Mouse (Mus musculus): ENCODE data around the gene 4930469K13Rik. TPM values are rescaled to one million over a fixed set of nuclear protein-coding genes. Genes with fewer than 3 reads are reported as not detected.
A peak's percentile ranks its signal among the peaks of the same experiment; 100 is the strongest.

Gene 4930469K13Rik
- total and polyA plus RNA-seq, 3 experiments = 0.23 to 0.29 TPM; not detected in 1

DNA sequence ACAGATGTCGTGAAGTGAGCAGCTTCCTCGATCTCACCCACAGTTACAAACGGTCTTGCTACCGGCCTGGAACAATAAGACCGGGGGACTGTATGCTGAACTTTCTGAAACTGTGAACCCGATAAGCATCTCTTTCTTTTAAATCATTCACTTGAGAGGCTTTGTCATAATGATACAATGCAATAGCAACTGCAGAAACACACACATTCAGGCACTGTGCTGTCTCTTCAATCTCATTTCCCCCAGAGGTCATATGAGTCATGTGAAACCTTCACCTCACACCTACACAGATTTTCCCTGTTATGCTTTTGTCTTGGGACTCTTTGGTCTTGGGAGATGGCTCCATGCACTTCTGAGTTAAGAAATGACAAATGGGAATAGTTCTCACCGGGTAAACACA, 13.6 kb upstream of the 4930469K13Rik start:
- no peak for TF ChIP-seq POLR2A (IDR thresholded peaks at IDR 0.05; ENCODE audit: control insufficient read depth in 1 of 2, insufficient read depth in 1 of 2, low read depth in 1 of 2, low read length in 2 of 2, poor library complexity in 1 of 2)
- Histone ChIP-seq H3K36me3 (ENCODE audit: control insufficient read depth in 1 of 2, insufficient read depth in 2 of 2, low read length in 2 of 2) (peaks cover 0 to 27% of the 10 kb centered on the region in 2 experiments; a peak in 2 of 4 replicates), H3K27me3 (ENCODE audit: control insufficient read depth in 1 of 2, insufficient read depth in 2 of 2, low read length in 2 of 2) (no peaks in the 10 kb centered on the region), H3K4me1 (ENCODE audit: control insufficient read depth in 1 of 2, insufficient read depth in 2 of 2, low read length in 2 of 2) (peaks cover 23 to 25% of the 10 kb centered on the region in 2 experiments), H3K27ac (ENCODE audit: control insufficient read depth, low read depth, low read length) (no peak overlapping the region), H3K4me3 (ENCODE audit: control insufficient read depth in 1 of 2, insufficient read depth in 1 of 2, low read depth in 2 of 2, low read length in 2 of 2) (no peak overlapping the region), H3K9ac (ENCODE audit: control insufficient read depth, low read depth, low read length, poor library complexity, severe bottlenecking) (no peak overlapping the region), H3K79me2 (ENCODE audit: control insufficient read depth, insufficient read depth, low read length, poor library complexity) (no peaks in the 10 kb centered on the region), H3K9me3 (replicated peaks; ENCODE audit: insufficient read depth, low read length) (no peaks in the 10 kb centered on the region)
- no peak for DNase-seq (ENCODE audit: low read depth, low spot score)

DNA sequence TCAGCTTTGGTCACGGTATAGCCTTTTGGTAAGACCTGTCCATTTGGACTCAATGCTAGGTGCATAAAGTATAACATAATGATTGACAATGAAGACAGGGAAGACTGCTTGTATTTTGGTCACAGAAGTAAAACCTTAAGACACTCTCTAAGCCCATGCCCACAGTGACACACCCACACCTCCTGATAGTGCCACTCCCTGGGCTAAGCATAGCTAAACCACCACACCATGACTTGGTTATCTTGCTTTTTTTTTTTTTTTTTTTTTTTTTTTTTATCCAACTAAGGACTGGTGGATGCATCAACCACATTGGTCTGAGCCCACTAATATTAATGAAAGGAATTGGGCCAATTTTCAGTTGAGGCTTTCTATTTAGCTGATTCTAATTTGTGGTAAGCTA, 10.9 kb upstream of the 4930469K13Rik start:
- TF ChIP-seq MAX (IDR thresholded peaks at IDR 0.05; ENCODE audit: low read length) = peak; percentile 45; the same call in 1 of the 2 replicates
- no peak for TF ChIP-seq RCOR1 (IDR thresholded peaks at IDR 0.05; ENCODE audit: low read depth, low read length)
- TF ChIP-seq ZNF384 (IDR thresholded peaks at IDR 0.05; ENCODE audit: low read depth, low read length) = peak; percentile 100
- no peak for TF ChIP-seq POLR2AphosphoS2 (IDR thresholded peaks at IDR 0.05; ENCODE audit: low read length)
- TF ChIP-seq SMC3 (IDR thresholded peaks at IDR 0.05; ENCODE audit: low read depth, low read length) = no peak
- peak; percentile 51; the same call in 1 of the 2 replicates for TF ChIP-seq HCFC1 (IDR thresholded peaks at IDR 0.05; ENCODE audit: low read depth, low read length)
- 0 out of 2 replicates have a peak, but pooled peaks have one; percentile 17 for TF ChIP-seq TCF12 (IDR thresholded peaks at IDR 0.05; ENCODE audit: low read depth, low read length)
- peak; percentile 30; the same call in 1 of the 2 replicates for TF ChIP-seq MXI1 (IDR thresholded peaks at IDR 0.05; ENCODE audit: low read depth, low read length)
- TF ChIP-seq MYC (IDR thresholded peaks at IDR 0.05; ENCODE audit: low read depth, low read length) = 0 out of 2 replicates have a peak, but pooled peaks have one; percentile 40
- TF ChIP-seq CTCF (IDR thresholded peaks at IDR 0.05 in 2 of 3, conservative IDR thresholded peaks at IDR 0.05 in 1 of 3; ENCODE audit: control insufficient read depth in 1 of 3, insufficient read depth in 1 of 3, low read depth in 2 of 3, low read length in 3 of 3, poor library complexity in 1 of 3, severe bottlenecking in 1 of 3) = no peak
- TF ChIP-seq USF1 (IDR thresholded peaks at IDR 0.05; ENCODE audit: low read depth, low read length) = no peak
- TF ChIP-seq SIN3A (IDR thresholded peaks at IDR 0.05; ENCODE audit: low read length) = peak; percentile 73
- peak; percentile 82 for TF ChIP-seq GATA1 (IDR thresholded peaks at IDR 0.05; ENCODE audit: low read depth, low read length)
- TF ChIP-seq ETS1 (IDR thresholded peaks at IDR 0.05; ENCODE audit: low read depth, low read length) = peak; percentile 78
- peak; percentile 69 for TF ChIP-seq EP300 (IDR thresholded peaks at IDR 0.05; ENCODE audit: low read depth in 1 of 2, low read length in 2 of 2)
- TF ChIP-seq UBTF (IDR thresholded peaks at IDR 0.05; ENCODE audit: borderline replicate concordance, insufficient read depth, low read depth, low read length) = no peak
- peak; percentile 72; the same call in 1 of the 2 replicates for TF ChIP-seq ZKSCAN1 (IDR thresholded peaks at IDR 0.05; ENCODE audit: low read depth, low read length)
- TF ChIP-seq CHD1 (IDR thresholded peaks at IDR 0.05; ENCODE audit: low read depth, low read length) = no peak
- TF ChIP-seq GABPA (IDR thresholded peaks at IDR 0.05; ENCODE audit: low read depth, low read length) = no peak
- TF ChIP-seq POLR2AphosphoS5 (IDR thresholded peaks at IDR 0.05; ENCODE audit: borderline replicate concordance, low read depth, low read length) = no peak
- DNase-seq (ENCODE audit: low read depth, low spot score) = peak; percentile 77
- no peaks in the 10 kb centered on the region for H3K79me2 ChIP-seq (ENCODE audit: control insufficient read depth, insufficient read depth, low read length, poor library complexity)
- H3K9ac ChIP-seq (ENCODE audit: control insufficient read depth, low read depth, low read length, poor library complexity, severe bottlenecking) = no peak overlapping the region
- H3K27ac ChIP-seq (ENCODE audit: control insufficient read depth, low read depth, low read length) = no peak overlapping the region
- no peak overlapping the region for H3K4me3 ChIP-seq (ENCODE audit: control insufficient read depth in 1 of 2, insufficient read depth in 1 of 2, low read depth in 2 of 2, low read length in 2 of 2)
- no peaks in the 10 kb centered on the region for H3K27me3 ChIP-seq (ENCODE audit: control insufficient read depth in 1 of 2, insufficient read depth in 2 of 2, low read length in 2 of 2)
- H3K4me1 ChIP-seq (ENCODE audit: control insufficient read depth in 1 of 2, insufficient read depth in 2 of 2, low read length in 2 of 2) = peaks cover 15 to 17% of the 10 kb centered on the region in 2 experiments
- no peaks in the 10 kb centered on the region for H3K9me3 ChIP-seq (replicated peaks; ENCODE audit: insufficient read depth, low read length)
- H3K36me3 ChIP-seq (ENCODE audit: control insufficient read depth in 1 of 2, insufficient read depth in 2 of 2, low read length in 2 of 2) = peaks cover 0 to 17% of the 10 kb centered on the region in 2 experiments; a peak in 2 of 4 replicates

Measured in MEL (cell line).